Mouse (Mus musculus): ENCODE results near the gene E330009J07Rik. TPM values are rescaled to one million over a fixed set of nuclear protein-coding genes. Genes with fewer than 3 reads are reported as not detected.

Gene E330009J07Rik
- polyA plus RNA-seq, 1 experiment from 2014 or later: 17.0 TPM

DNA sequence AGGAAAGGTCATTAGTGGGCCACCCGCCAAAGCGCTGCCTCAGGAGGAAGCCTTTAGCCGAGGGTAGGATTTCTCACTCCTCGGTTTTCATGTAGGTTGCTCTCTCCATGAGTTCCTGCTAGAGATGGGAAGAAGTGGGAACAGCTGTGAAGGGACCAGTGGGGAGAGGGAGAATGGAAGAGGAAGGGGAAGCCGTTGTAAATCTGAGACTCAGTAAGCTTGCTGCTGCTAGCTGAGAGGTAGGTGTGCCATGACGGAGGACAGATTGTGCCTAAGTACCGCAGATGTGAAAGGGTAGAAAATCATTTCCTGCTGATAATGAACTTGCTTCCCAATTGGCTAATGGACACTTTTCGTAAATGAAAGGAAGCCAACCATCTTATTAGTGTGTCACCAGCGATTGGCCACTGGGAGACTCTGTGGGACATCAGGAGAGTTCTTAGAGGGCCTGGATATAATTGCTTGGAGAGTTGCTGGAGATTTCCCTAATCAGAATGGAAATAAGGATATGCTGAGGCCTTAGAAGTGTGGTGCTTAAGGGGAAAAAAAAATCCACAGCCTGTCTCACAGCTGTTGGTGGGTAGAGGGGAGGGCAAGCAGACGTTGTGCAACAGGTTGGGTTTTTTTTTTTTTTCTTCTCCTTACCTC is 7.5 kb upstream of the E330009J07Rik start:
- H3K27ac ChIP-seq (ENCODE audit: low read depth, low read length): no peak overlapping the region
- peak; percentile 49; the same call in 1 of the 2 replicates for ATAC-seq (ENCODE audit: low read depth)
- no peaks in the 10 kb centered on the region for H3K36me3 ChIP-seq (ENCODE audit: control insufficient read depth, insufficient read depth, low read length)
- H3K4me2 ChIP-seq (ENCODE audit: low read depth, low read length): no peak overlapping the region
- no peak overlapping the region for H3K9ac ChIP-seq (replicated peaks; ENCODE audit: low read depth, low read length)
- no peaks in the 10 kb centered on the region for H3K9me3 ChIP-seq (ENCODE audit: control insufficient read depth, low read length)
- no peaks in the 10 kb centered on the region for H3K4me1 ChIP-seq (ENCODE audit: control insufficient read depth, insufficient read depth, low read length)
- H3K4me3 ChIP-seq (ENCODE audit: low read depth, low read length): no peak overlapping the region
- no peaks in the 10 kb centered on the region for H3K27me3 ChIP-seq (ENCODE audit: control insufficient read depth, insufficient read depth, low read length)
- 32% methylated on average over 10 of the region's 10 CpGs for WGBS

DNA sequence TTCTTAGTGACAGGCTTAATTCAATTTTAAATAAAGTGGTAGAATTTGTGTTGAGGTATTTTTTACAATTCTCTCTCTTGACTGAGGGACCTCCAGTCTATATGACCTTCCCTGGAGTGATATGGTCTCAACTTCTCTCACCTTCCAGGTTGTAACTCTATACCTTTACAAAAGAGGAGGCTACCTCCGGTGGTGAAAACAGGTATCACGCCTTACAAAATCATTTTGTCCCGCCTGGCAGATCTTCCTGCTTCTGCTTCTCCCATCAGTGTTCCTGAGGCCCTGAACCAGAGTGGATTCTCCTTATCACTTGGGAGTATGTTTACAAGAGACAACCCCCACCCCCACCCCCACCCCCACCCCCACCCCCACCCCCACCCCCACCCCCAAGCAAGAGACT is 5.8 kb upstream of the E330009J07Rik start:
- Histone ChIP-seq H3K4me1 (ENCODE audit: control insufficient read depth, insufficient read depth, low read length) (no peaks in the 10 kb centered on the region), H3K36me3 (ENCODE audit: control insufficient read depth, insufficient read depth, low read length) (no peaks in the 10 kb centered on the region), H3K4me3 (ENCODE audit: low read depth, low read length) (no peak overlapping the region), H3K27me3 (ENCODE audit: control insufficient read depth, insufficient read depth, low read length) (no peaks in the 10 kb centered on the region), H3K9me3 (ENCODE audit: control insufficient read depth, low read length) (no peaks in the 10 kb centered on the region), H3K4me2 (ENCODE audit: low read depth, low read length) (no peak overlapping the region), H3K9ac (replicated peaks; ENCODE audit: low read depth, low read length) (no peak overlapping the region), H3K27ac (ENCODE audit: low read depth, low read length) (no peak overlapping the region)
- no peak for ATAC-seq (ENCODE audit: low read depth)
- 40% methylated on average over 3 of the region's 3 CpGs for WGBS

DNA sequence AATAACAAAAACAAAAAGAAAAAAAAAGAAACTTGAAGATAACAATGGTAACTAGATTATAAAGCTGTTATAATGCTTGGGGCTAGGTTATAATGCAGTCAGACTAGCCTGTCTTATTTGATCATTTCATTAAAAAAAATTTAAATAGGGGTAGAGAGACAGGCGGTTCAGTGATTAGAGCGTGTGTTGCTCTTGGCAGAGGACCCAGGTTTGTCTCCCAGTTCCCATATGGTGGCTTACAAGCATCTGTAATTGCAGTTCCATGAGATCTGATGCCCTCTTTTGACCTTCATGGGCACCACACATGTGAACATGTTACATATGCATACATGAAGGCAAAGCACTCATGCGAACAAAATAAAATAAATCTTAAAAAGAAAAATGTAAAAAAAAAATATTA is 5.3 kb upstream of the E330009J07Rik start:
- Histone ChIP-seq H3K4me3 (ENCODE audit: low read depth, low read length) (no peak overlapping the region), H3K9ac (replicated peaks; ENCODE audit: low read depth, low read length) (no peak overlapping the region), H3K27me3 (ENCODE audit: control insufficient read depth, insufficient read depth, low read length) (no peaks in the 10 kb centered on the region), H3K4me2 (ENCODE audit: low read depth, low read length) (no peak overlapping the region), H3K27ac (ENCODE audit: low read depth, low read length) (no peak overlapping the region), H3K36me3 (ENCODE audit: control insufficient read depth, insufficient read depth, low read length) (no peaks in the 10 kb centered on the region), H3K9me3 (ENCODE audit: control insufficient read depth, low read length) (no peaks in the 10 kb centered on the region), H3K4me1 (ENCODE audit: control insufficient read depth, insufficient read depth, low read length) (no peaks in the 10 kb centered on the region)
- 63% methylated on average over 3 of the region's 3 CpGs for WGBS
- ATAC-seq (ENCODE audit: low read depth): no peak

DNA sequence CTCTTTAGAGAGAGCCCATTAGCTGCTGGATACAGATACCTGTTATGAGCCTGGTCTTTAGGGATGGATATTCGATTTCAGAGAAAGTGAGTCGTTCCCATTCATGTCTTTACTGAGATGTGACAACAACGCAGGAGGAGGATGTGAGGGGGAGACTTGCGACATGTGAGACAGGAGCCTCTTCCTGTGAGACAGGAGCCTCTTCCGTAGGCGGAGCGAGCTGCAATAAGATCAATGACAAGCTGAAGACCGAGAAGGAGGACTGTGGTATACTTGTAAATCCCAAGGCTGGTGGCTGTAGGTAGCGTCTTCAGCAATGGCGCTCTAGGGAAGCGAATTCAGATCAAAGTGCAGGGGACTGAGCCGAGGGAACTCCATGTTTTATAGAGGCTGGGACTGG is 3.8 kb upstream of the E330009J07Rik start:
- no peak for ATAC-seq (ENCODE audit: low read depth)
- H3K4me2 ChIP-seq (ENCODE audit: low read depth, low read length): no peak overlapping the region

DNA sequence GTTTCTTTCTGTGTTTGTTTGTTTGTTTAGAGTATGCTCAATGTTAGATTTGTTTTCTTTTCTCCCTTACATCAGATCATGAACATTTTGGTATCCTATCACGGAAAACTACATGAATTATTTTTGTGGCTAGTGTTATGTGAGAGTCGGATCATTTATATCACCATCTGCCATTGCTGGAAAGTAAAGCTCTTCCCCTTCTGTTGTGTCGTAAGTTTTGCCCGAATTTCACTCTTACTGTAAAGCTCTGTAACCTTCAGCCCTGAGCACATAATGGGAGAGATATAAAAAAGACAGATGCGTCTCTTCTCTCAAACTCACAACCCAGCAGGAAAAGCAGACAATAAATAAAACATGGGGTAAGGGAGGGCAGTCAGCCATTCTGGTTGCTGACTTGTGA is 3.0 kb upstream of the E330009J07Rik start, which contains the start of gene Wee2:
Gene Wee2, plus strand, starts transcription at position 153 of the 400 bp plus-strand sequence.
- Histone ChIP-seq H3K9ac (replicated peaks; ENCODE audit: low read depth, low read length) (no peak within 1 kb of the TSS), H3K4me2 (ENCODE audit: low read depth, low read length) (no peak within 1 kb of the TSS), H3K4me1 (ENCODE audit: control insufficient read depth, insufficient read depth, low read length) (peaks cover 7% of the 10 kb centered on the region), H3K27me3 (ENCODE audit: control insufficient read depth, insufficient read depth, low read length) (no peaks in the 10 kb centered on the region; the same call in 1 of the 2 replicates), H3K27ac (ENCODE audit: low read depth, low read length) (no peak within 1 kb of the TSS), H3K36me3 (ENCODE audit: control insufficient read depth, insufficient read depth, low read length) (no peaks in the 10 kb centered on the region), H3K4me3 (ENCODE audit: low read depth, low read length) (no peak within 1 kb of the TSS), H3K9me3 (ENCODE audit: control insufficient read depth, low read length) (no peaks in the 10 kb centered on the region)
- WGBS: 45% methylated on average over 5 of the region's 5 CpGs
- no peak for ATAC-seq (ENCODE audit: low read depth)

More for the DNA sequence above, 3.8 kb upstream of the E330009J07Rik start:
- H3K4me1 ChIP-seq (ENCODE audit: control insufficient read depth, insufficient read depth, low read length): no peaks in the 10 kb centered on the region; the same call in 1 of the 2 replicates
- no peaks in the 10 kb centered on the region for H3K9me3 ChIP-seq (ENCODE audit: control insufficient read depth, low read length)
- H3K4me3 ChIP-seq (ENCODE audit: low read depth, low read length): no peak overlapping the region
- WGBS: 40% methylated on average over 12 of the region's 12 CpGs
- H3K36me3 ChIP-seq (ENCODE audit: control insufficient read depth, insufficient read depth, low read length): no peaks in the 10 kb centered on the region
- H3K9ac ChIP-seq (replicated peaks; ENCODE audit: low read depth, low read length): no peak overlapping the region
- H3K27me3 ChIP-seq (ENCODE audit: control insufficient read depth, insufficient read depth, low read length): no peaks in the 10 kb centered on the region; the same call in 1 of the 2 replicates
- no peak overlapping the region for H3K27ac ChIP-seq (ENCODE audit: low read depth, low read length)

DNA sequence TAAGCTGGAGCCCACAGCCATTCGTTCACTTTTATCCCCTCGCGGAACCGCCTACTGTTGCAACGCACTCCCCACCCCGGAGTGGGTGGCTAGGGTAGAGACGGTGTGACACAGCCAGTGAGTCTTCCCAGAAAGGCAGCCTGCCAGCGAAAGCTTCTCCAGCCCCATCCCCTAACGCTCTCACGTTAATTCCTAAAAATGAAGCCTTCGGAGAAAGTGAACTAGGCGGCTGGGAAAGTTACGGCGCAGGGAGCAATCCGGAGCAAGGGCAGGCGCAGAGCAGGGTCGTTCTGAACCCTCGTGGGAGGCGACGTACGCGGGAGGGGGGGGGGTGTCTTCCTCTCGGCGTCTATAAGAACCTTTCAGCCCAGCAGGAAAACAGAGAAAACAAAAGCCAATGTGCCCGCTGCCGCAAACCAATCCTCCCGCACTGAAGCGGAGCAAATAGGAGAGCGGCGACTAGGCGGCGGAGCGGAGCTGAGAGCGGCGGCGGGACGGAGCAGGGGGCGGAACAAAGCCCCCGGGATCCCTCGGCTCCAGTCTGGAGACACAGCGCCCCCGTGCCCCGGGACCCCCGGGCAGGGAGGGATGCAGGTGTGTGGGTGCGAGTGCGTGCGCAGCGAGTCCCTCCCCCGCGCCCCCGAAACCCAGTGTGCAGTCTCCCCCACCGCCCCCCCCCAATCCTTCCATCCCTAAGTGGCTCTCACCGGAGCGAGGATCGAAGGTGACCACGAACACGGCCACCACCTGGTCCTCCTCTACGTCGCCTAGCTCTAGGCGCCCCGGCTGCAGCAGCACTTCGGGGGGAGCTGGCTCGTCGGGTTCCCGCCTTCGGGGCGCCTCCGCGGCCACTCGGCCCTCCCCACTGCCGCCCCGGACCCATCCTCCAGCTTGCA is 536 bp downstream of the E330009J07Rik start:
- Histone ChIP-seq H3K4me1 (ENCODE audit: control insufficient read depth, insufficient read depth, low read length) (peaks cover 7% of the 10 kb centered on the region), H3K9me3 (ENCODE audit: control insufficient read depth, low read length) (no peaks in the 10 kb centered on the region), H3K4me3 (ENCODE audit: low read depth, low read length) (peak overlapping the region; percentile 75), H3K36me3 (ENCODE audit: control insufficient read depth, insufficient read depth, low read length) (no peaks in the 10 kb centered on the region), H3K9ac (replicated peaks; ENCODE audit: low read depth, low read length) (peak overlapping the region; percentile 90), H3K27me3 (ENCODE audit: control insufficient read depth, insufficient read depth, low read length) (no peaks in the 10 kb centered on the region; the same call in 1 of the 2 replicates), H3K4me2 (ENCODE audit: low read depth, low read length) (peak overlapping the region; percentile 80), H3K27ac (ENCODE audit: low read depth, low read length) (peak overlapping the region; percentile 87)
- WGBS: under 1% methylated on average over 62 of the region's 72 CpGs
- ATAC-seq (ENCODE audit: low read depth): peak; percentile 68

DNA sequence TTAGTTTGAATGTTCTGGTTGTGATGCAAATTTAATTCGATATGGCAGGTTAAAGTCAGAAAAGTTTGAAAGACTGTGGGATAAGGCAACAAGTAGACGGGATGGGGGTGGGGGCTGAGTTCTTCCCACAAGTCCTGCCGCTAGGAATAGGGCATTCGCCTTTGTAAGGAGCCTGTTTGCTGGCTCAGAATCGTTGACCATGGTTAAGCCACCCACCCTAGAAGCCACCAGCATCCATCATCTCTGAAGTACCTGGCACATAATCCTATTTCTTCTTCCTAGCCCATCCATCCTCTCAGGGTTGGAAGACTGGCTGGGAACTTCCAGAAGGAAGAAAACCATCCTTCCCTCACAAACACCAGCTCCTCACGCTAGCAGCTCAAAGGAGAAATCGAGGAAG is 1.2 kb downstream of the E330009J07Rik start:
- Histone ChIP-seq H3K9ac (replicated peaks; ENCODE audit: low read depth, low read length) (peak overlapping the region; percentile 90), H3K27ac (ENCODE audit: low read depth, low read length) (peak overlapping the region; percentile 87), H3K36me3 (ENCODE audit: control insufficient read depth, insufficient read depth, low read length) (no peaks in the 10 kb centered on the region), H3K4me3 (ENCODE audit: low read depth, low read length) (peak overlapping the region; percentile 75), H3K4me2 (ENCODE audit: low read depth, low read length) (peak overlapping the region; percentile 80), H3K4me1 (ENCODE audit: control insufficient read depth, insufficient read depth, low read length) (peaks cover 8% of the 10 kb centered on the region), H3K9me3 (ENCODE audit: control insufficient read depth, low read length) (no peaks in the 10 kb centered on the region), H3K27me3 (ENCODE audit: control insufficient read depth, insufficient read depth, low read length) (no peaks in the 10 kb centered on the region; the same call in 1 of the 2 replicates)
- no peak for ATAC-seq (ENCODE audit: low read depth)
- 6% methylated on average over 7 of the region's 7 CpGs for WGBS

DNA sequence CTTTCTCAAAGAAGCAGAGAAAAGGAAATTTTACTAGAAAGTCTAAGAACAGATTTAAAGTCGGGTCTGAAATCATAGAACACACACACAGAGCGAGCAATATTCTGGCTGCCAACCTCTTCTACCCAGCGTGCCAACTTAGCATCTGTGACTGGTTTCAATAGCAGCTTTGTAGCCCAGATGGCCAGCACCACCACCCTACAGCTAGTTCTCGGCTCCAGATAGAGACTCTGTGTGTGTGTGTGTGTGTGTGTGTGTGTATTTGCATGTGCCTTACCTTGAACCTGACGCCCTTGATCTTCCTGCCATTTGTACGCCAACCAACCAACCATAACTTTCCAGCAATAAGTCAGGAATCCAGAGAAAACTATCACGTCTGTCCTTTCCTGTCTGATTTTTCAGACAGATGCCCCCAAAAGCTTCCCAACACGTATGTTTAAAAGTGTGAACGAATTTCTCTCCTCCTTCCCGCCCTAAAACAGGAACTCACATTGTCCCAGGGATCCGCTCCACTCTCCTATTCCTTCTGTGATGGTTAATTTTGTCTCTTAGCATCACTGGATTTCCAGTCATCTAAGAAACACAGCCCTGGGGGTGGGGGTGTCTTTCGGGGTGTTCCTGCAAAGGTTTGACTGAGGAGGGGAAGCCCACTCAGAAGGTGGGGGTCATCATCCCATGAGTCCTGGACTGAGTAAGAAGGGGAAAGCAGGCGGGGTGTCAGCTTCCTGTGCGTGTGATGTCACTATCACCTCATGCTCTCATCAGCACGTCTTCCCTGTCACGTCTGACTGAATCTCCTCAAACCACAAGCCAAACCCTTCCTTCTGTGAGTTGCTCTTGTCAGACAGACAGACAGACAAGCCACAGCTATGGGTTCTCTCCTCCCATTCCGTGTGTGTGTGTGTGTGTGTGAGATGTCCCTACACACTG is 3.3 kb downstream of the E330009J07Rik start:
- Histone ChIP-seq H3K4me2 (ENCODE audit: low read depth, low read length) (no peak overlapping the region), H3K27ac (ENCODE audit: low read depth, low read length) (no peak overlapping the region), H3K36me3 (ENCODE audit: control insufficient read depth, insufficient read depth, low read length) (no peaks in the 10 kb centered on the region), H3K9me3 (ENCODE audit: control insufficient read depth, low read length) (no peaks in the 10 kb centered on the region), H3K9ac (replicated peaks; ENCODE audit: low read depth, low read length) (no peak overlapping the region), H3K27me3 (ENCODE audit: control insufficient read depth, insufficient read depth, low read length) (no peaks in the 10 kb centered on the region; the same call in 1 of the 2 replicates), H3K4me3 (ENCODE audit: low read depth, low read length) (no peak overlapping the region), H3K4me1 (ENCODE audit: control insufficient read depth, insufficient read depth, low read length) (peaks cover 12% of the 10 kb centered on the region)
- no peak for ATAC-seq (ENCODE audit: low read depth)
- 82% methylated on average over 17 of the region's 17 CpGs for WGBS

Data from neural tube, embryonic 14.5 days (tissue).